Mouse (Mus musculus) T-helper 1 cell (primary cell): ENCODE data around the gene Pcdh15.

ENCODE experiments used
- in situ Hi-C: fragments of 300-600 bp; cut with MboI, MseI; formaldehyde crosslinking; loops from one replicate; pipeline ENCODE4 v1.15.1; 2025; ENCODE audit warnings: high pct_unique_total_duplicates

The Pcdh15 gene

DNA sequence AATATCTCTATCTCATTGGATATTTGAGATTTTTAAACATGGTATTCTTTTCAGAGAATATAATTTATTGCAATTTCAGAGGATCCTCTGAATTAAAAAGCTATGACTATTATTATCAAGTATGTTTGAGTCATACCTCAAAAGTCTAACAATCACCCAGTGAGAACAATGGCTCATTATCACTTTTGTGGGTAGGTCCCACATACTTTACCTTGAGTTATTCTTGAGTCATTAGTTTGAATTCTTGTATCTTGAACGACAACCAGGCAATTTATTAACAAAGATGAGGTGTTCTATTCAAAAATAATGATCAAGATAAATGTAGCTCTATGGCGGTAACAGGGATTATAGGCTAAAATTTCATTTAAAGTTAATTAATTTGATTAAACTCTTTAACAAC is 1439.2 kb downstream of the Pcdh15 start:
- in situ Hi-C loops, result no loop called here

GRCm38 (mm10) chr10:74555326-74555725 is 1456.2 kb downstream of the Pcdh15 start:
- in situ Hi-C loops, result no loop called here

DNA sequence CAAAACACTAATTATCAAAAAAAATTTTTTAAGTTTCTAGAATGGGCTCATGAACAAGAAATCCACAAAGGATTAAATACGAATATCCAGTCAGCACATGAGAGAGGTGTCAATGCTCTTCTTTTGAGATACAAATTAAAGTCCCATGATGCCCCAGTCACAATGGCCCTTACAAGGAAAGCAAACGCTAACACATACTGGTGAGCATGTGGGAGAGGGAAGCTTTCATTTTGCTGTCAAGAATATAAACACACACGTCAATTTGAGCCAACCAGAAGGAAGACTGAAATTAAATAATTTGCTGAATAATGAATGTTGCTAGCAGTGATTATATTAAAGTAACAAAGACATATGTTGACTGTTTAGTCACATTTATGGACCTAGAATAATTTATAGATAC is 1470.5 kb downstream of the Pcdh15 start:
- in situ Hi-C loops, result no loop called here

GRCm38 (mm10) chr10:74579924-74580323 is 1480.8 kb downstream of the Pcdh15 start:
- in situ Hi-C loops, result no loop called here

GRCm38 (mm10) chr10:74591799-74592198 is 1492.7 kb downstream of the Pcdh15 start:
- in situ Hi-C loops, result no loop called here

- in situ Hi-C loops, result no loop called here
Measured at GRCm38 (mm10) chr10:74607683-74608082, 1508.5 kb downstream of the Pcdh15 start.

GRCm38 (mm10) chr10:74621837-74622236 is 1522.7 kb downstream of the Pcdh15 start:
- in situ Hi-C loops, result no loop called here

DNA sequence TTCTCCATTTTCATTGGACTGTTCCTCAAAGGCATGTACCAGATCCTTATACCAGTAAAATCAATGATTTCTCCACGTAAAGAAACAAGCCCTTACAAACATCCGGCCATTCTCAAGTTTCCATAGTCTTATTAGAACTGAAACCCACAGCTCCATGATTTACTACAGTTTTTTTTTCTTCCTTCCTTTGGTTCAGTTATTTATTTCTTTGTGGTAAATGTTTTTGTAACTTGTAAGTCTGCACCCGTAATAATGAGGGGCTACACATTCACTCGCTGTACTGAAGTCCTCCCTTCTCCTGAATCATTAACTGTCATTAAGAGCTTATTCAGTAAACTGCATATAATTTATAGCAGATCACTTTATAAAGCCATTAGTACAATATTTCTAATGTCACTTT is 1526.6 kb downstream of the Pcdh15 start:
- in situ Hi-C loops, result loop anchor here (25.0 kb wide), 1 partner anchor 1187 kb away; the partner anchor contains the start of gene Gstt4

GRCm38 (mm10) chr10:74626596-74626995 is 1527.5 kb downstream of the Pcdh15 start:
- in situ Hi-C loops, result loop anchor here (25.0 kb wide), 1 partner anchor 1186 kb away; the partner anchor contains the start of gene Gstt4

DNA sequence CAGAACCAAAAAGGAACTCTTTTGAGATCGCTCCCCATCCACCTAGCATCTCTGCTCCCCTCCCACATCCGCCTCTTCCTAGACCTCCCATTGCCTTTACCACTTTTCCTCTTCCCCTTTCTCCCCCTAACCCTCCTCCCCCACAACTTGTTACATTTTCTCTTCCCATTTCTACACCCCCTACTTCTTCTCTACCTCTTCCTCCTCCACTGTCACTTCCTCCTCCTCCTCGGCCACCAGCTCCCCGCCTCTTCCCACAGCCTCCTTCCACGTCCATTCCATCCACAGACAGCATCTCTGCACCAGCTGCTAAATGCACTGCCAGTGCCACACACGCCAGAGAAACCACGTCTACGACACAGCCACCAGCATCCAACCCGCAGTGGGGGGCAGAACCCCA is 1532.2 kb downstream of the Pcdh15 start:
- in situ Hi-C loops, result loop anchor here (25.0 kb wide), 1 partner anchor 1181 kb away; the partner anchor contains the start of gene Gstt4

DNA sequence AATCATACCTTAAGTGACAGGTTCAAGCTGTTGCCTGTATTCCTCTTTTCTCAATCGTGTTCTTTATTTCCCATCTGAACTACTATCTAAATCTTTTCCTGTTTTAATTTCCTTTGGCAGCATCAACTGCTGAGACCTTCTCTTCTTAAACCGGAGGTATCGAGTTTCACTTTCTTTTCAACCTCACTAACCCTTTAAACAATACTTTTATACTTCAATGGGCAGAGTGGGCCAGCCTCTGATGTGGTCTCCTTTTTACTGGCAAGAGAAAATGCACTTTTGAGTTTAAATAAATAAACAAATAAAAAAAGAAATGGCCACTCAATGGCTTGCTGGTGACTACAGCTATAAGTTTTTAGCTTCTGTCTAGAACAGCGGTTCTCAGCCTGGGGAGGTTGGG is 1537.9 kb downstream of the Pcdh15 start:
- in situ Hi-C loops, result loop anchor here (25.0 kb wide), 1 partner anchor 1175 kb away; the partner anchor contains the start of gene Gstt4

- in situ Hi-C loops, result loop anchor here (25.0 kb wide), 1 partner anchor 1170 kb away; the partner anchor contains the start of gene Gstt4
Measured at GRCm38 (mm10) chr10:74642125-74642524, 1543.0 kb downstream of the Pcdh15 start.

DNA sequence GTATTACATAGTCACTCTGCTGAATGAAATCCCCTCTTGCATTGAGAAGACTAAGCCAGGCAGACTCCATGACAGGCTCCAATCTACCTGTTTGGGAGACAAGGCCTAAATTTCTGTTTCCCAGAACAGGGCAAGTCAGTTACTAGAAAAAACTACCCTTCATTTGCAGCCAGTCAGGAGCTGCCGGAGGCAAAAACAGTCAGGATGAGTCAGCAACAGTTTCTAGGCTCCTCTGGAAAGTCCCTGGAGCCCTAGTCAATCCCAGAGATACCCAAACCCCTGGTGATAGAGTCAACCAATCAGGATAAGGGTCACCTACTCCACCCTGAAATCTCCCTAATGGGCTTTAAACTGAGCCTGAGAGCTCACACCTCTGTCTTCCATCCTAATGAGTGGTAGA is 1564.0 kb downstream of the Pcdh15 start:
- in situ Hi-C loops, result no loop called here

DNA sequence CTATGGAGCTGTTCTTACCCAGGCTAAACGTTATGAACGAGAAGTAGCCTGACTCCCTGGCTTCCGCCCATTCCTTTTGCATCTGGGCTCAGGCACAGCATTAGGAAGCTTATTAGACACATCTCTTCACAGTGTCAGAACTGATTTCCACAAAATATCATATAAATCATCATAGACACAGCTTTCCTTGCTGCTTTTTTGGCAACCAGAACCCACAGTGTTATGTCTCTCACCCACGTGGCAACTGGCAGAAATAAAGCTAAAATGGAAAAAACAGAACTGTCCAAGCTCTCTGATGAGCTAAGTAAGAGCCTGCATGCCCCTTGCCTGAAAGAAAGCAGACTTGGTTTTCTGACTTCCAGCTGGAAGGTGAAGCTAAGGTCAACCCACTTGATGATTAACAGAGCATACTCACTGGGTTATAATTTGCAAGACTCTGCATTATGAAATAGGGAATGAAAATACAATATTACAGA is 1580.9 kb downstream of the Pcdh15 start:
- in situ Hi-C loops, result no loop called here

- in situ Hi-C loops, result no loop called here
Measured at GRCm38 (mm10) chr10:74680559-74680958, 1581.4 kb downstream of the Pcdh15 start.
